Mouse (Mus musculus) lung, postnatal 0 days (tissue): Measurements from ENCODE around the gene Cadps. TPM values are rescaled to one million over a fixed set of nuclear protein-coding genes. Genes with fewer than 3 reads are reported as not detected.
A peak's percentile ranks its signal among the peaks of the same experiment; 100 is the strongest.

Experiments
- ATAC-seq: fragments of 200-750 bp; cut with Nextera tagmentation; 2 replicates; pipeline ENCODE4 v1.8.0; 2017; ENCODE audit warnings: moderate library complexity
- DNase-seq: peaks from one replicate; pipeline ENCODE4 v3.0.0-alpha.2; 2016; ENCODE audit warnings: low spot score
- H3K27ac ChIP-seq: fragments of 300-500 bp; sonication (generic); 2 replicates; pipeline ENCODE4 v1.5.1; 2014; ENCODE audit warnings: antibody characterized with exemption, mild to moderate bottlenecking, low read length, mixed read lengths
- H3K27me3 ChIP-seq: fragments of 300-500 bp; sonication (generic); replicated peaks from 2 replicates; pipeline ENCODE4 v1.6.1; 2014; ENCODE audit warnings: low read length, mixed read lengths; ENCODE audit not compliant: insufficient read depth
- H3K36me3 ChIP-seq: fragments of 300-500 bp; sonication (generic); 2 replicates; pipeline ENCODE4 v1.6.1; 2014; ENCODE audit warnings: low read length, mixed read lengths; ENCODE audit not compliant: insufficient read depth
- H3K4me1 ChIP-seq: fragments of 300-500 bp; sonication (generic); 2 replicates; pipeline ENCODE4 v1.6.1; 2014; ENCODE audit warnings: antibody characterized with exemption, low read depth, low read length, mixed read lengths; ENCODE audit not compliant: insufficient read depth
- H3K4me2 ChIP-seq: fragments of 300-500 bp; sonication (generic); replicated peaks from 2 replicates; pipeline ENCODE4 v1.6.1; 2014; ENCODE audit warnings: low read depth, mild to moderate bottlenecking, low read length, moderate library complexity, mixed read lengths
- H3K4me3 ChIP-seq: fragments of 300-500 bp; sonication (generic); 2 replicates; pipeline ENCODE4 v1.5.1; 2014; ENCODE audit warnings: low read depth, low read length
- H3K9ac ChIP-seq: fragments of 300-500 bp; sonication (generic); replicated peaks from 2 replicates; pipeline ENCODE4 v1.6.1; 2014; ENCODE audit warnings: low read depth, mild to moderate bottlenecking
- H3K9me3 ChIP-seq: fragments of 300-500 bp; sonication (generic); 2 replicates; pipeline ENCODE4 v1.6.1; 2016; ENCODE audit warnings: low read length, mixed read lengths
- CTCF ChIP-seq: IDR thresholded peaks from 2 replicates; pipeline ENCODE4 v1.5.1; 2016; ENCODE audit warnings: antibody characterized with exemption, mild to moderate bottlenecking
- EP300 ChIP-seq: IDR thresholded peaks from 2 replicates; pipeline ENCODE4 v1.6.1; 2016; ENCODE audit warnings: antibody characterized with exemption, mild to moderate bottlenecking, control low read depth
- WGBS: fragments of 180-500 bp; shearing (Covaris S2); extraction: QIAGEN DNeasy Blood & Tissue Kit; methylation state at CpG from one replicate; pipeline ENCODE4 v1.1.7; 2014; 5-methylcytosine and 5-hydroxymethylcytosine counted together
- polyA plus RNA-seq: library from polyadenylated mRNA; unstranded; fragments of >200 nt; fragmentation: Nextera tagmentation; extraction: Ambion mirVana; gene quantifications from 2 replicates; pipeline ENCODE4 v1.2.1, GENCODE M21; 2015

Gene Cadps
- polyA plus RNA-seq, 1 experiment from 2014 or later, result 0.16 TPM

DNA sequence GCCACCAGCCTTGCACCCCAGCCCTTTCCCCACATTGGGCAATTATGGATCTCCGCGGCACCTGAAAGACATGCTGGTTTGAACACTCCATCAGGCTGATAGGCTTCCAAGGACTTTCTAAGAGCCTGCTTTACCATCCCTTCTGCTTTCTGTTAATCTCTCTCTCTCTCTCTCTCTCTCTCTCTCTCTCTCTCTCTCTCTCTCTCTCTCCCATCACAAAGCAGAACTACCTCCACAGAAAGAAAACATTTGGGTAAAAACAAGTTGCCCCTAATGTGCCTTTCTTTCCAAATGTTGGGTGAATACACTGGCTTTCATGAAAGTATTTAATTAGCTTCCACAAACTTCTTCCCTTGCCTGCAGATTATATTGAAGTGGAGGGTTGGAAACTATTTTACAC lies 474.8 kb downstream of the Cadps start, which contains the start of gene Fezf2:
Gene Fezf2 (minus strand): TSS at position 101 of the 400 bp plus-strand sequence.
- H3K4me3 ChIP-seq, result no peak within 1 kb of the TSS
- no peaks in the 10 kb centered on the region for H3K4me1 ChIP-seq
- H3K27ac ChIP-seq, result no peak within 1 kb of the TSS
- H3K9me3 ChIP-seq, result no peaks in the 10 kb centered on the region
- no peak within 1 kb of the TSS for H3K4me2 ChIP-seq
- TF ChIP-seq CTCF (no peak), EP300 (no peak)
- 5% methylated on average over 2 of the region's 2 CpGs for WGBS
- peaks cover 78% of the 10 kb centered on the region for H3K27me3 ChIP-seq
- no peaks in the 10 kb centered on the region for H3K36me3 ChIP-seq
- DNase-seq (no peak), ATAC-seq (no peak)
- H3K9ac ChIP-seq, result no peak within 1 kb of the TSS

DNA sequence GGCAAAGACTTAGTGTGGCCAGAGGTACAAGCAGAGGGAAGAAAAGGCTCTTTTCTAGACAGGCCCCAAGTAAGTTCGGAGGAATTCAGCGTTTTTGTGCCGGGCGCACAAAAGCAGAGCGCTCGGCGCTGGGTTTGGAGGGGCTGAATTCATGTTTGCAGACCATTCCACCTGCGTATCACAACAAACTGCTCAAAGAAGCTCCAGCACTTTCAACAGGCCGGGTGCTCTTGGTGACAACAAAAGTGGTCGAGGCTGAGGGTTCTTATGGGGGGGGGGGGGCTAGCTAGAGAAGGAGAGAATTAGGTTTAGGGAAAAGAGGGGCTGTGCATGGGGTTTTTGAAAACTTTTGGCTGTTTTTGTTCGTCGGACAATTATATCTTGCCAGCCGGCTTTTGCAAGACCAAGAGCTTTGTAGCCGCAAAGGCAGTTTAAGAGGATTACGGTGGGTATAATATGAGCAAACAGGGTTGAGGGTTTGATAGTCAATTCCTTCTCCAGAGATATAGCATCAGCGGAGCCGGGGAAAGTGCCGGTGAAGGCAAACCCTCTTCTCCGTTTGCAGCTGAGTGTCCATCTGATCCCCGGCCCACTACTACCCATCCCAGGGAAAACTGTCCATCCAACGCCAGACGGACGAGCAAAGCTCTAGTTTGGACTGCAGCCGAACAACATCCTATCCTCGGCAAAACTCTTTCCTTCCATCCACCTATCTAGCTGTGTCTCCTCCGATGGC lies 475.8 kb downstream of the Cadps start:
- H3K9ac ChIP-seq, result no peak overlapping the region
- DNase-seq (no peak), ATAC-seq (no peak)
- TF ChIP-seq EP300 (no peak), CTCF (no peak)
- H3K27ac ChIP-seq, result no peak overlapping the region
- H3K4me2 ChIP-seq, result peak overlapping the region; percentile 32
- no peaks in the 10 kb centered on the region for H3K9me3 ChIP-seq
- 3% methylated on average over 26 of the region's 26 CpGs for WGBS
- no peaks in the 10 kb centered on the region for H3K36me3 ChIP-seq
- H3K4me3 ChIP-seq, result peak overlapping the region; percentile 21
- H3K27me3 ChIP-seq, result peaks cover 89% of the 10 kb centered on the region
- H3K4me1 ChIP-seq, result no peaks in the 10 kb centered on the region

DNA sequence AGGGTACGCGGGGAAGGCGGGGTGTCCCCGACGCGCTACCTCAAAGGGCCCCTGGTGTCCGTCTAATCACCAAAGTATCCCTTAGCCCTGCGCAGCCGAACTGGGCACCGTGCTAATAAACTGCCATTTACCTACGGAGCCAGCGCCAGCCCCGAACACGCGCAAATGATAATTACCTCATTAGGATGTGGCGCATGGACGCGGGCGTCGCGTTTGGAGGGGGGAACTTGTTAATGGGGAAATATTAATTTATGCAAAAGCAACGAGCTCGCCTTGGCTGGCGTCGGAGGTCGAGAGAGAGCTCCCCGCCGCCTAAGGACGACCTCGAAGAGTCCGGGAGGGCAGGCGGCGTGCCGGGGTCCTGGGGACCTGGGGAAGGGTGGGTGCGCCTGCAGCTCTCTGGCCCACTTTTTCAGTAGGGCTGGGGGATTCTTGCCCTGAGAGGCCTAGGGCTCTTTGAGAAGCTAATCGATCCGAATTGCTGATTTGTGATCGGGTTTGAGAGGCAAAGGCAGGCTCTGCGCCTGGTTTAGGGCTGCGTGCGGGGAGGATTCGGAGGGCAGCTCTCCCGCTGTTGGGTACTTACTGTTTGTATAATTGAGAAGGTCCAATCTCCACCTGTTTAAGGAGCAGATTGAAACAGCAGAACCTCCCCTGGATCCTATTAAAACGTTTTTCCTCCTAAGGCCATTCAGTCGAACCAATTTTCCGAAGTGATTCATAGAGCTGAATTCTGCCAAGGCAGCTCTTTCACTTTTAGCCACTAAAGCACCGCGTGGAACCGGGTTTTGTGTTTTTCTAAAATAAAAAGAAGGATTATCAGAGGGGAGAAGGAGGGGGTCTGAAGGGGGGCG lies 476.6 kb downstream of the Cadps start:
- peak overlapping the region; percentile 32 for H3K4me2 ChIP-seq
- no peak overlapping the region for H3K9ac ChIP-seq
- DNase-seq, result no peak
- H3K4me1 ChIP-seq, result no peaks in the 10 kb centered on the region
- peak overlapping the region; percentile 21 for H3K4me3 ChIP-seq
- WGBS, result 3% methylated on average over 49 of the region's 50 CpGs
- H3K27ac ChIP-seq, result no peak overlapping the region
- H3K27me3 ChIP-seq, result peaks cover 97% of the 10 kb centered on the region
- no peak for TF ChIP-seq EP300
- no peak for TF ChIP-seq CTCF
- no peak for ATAC-seq
- no peaks in the 10 kb centered on the region for H3K9me3 ChIP-seq
- H3K36me3 ChIP-seq, result no peaks in the 10 kb centered on the region

DNA sequence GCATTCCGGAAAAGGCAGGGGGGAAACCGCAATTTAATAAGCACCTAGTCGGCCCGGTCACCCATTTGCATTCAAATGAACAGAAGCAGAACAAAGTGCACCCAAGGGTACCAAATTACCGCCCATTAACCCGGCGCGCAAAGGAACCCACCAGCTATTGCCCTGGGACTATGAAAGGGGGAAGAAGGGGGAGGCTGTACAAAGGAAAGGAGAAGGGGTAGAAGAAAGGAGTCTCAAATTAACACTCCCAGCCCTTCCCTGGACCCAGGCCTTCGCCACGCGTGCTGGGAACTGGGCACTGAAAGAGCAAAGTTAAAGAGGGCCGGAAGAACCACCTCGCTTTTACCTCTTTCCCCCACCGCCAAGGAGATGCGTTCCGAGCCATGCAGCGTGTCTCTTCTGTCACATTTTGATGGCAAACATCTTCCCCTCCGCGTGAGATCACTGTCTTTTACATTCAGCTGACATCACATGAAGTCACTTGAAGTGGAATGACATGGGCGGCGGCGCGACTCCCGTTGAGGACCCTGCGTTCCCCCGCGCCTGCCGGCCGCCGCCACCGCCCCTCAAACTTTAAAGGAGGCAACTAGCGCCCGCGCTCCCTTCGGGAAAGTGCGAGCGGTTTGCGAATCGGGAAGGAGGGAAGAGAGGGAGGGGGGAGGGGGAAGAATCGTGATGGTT lies 477.5 kb downstream of the Cadps start:
- WGBS, result 1% methylated on average over 37 of the region's 40 CpGs
- no peak for DNase-seq
- Histone ChIP-seq H3K9ac (no peak overlapping the region), H3K36me3 (no peaks in the 10 kb centered on the region), H3K4me3 (peak overlapping the region; percentile 21; the same call in 1 of the 2 replicates), H3K4me2 (no peak overlapping the region), H3K4me1 (no peaks in the 10 kb centered on the region), H3K27me3 (peaks cover 98% of the 10 kb centered on the region), H3K9me3 (no peaks in the 10 kb centered on the region), H3K27ac (no peak overlapping the region)
- no peak for ATAC-seq
- TF ChIP-seq EP300, result no peak
- TF ChIP-seq CTCF, result no peak

DNA sequence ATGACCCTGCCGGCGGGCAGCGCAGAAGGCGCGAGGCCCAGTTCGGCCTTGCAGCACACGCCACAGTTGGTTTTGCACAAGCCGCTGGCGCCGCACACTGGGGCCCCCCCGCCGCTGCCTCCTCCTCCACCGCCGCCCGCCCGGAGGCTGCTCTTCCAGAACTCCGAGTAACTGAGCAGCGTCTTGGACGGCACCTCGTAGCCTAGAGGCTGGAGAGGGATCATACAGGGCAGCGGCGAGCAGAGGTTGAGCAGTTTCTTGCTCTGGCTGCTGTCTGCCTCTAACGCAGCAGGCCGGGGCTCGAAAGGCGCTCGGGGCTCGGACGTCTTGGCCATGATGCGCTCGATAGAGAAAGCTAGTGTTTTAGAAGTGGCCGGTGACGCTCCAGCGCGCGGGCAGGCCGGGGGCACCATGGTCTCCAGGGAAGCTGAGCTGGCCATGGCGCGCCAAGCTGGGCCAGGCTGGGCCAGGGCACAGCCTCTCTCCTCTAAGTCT lies 478.1 kb downstream of the Cadps start:
- Histone ChIP-seq H3K4me2 (no peak overlapping the region; the same call in 1 of the 2 replicates), H3K36me3 (no peaks in the 10 kb centered on the region), H3K27me3 (peaks cover 98% of the 10 kb centered on the region), H3K4me1 (no peaks in the 10 kb centered on the region), H3K9ac (no peak overlapping the region), H3K4me3 (no peak overlapping the region), H3K27ac (no peak overlapping the region), H3K9me3 (no peaks in the 10 kb centered on the region)
- no peak for DNase-seq
- ATAC-seq, result no peak
- no peak for TF ChIP-seq CTCF
- no peak for TF ChIP-seq EP300
- WGBS, result under 1% methylated on average over 36 of the region's 39 CpGs
